Mouse (Mus musculus) spleen, adult 2 months (tissue): Measurements from ENCODE around the gene Zbtb1. TPM values are rescaled to one million over a fixed set of nuclear protein-coding genes. Genes with fewer than 3 reads are reported as not detected.

Experiments
- DNase-seq, 2 experiments: peaks; one replicate each; pipeline versions ENCODE4 v3.0.0 to v3.0.0-alpha.2; 2012 to 2021; ENCODE audit warnings: low spot score in 2 of 2, low read depth in 1 of 2
- H3K27ac ChIP-seq: fragments of 200-500 bp; 2 replicates; pipeline ENCODE4 v1.5.1; 2012; ENCODE audit warnings: low read length, inconsistent platforms; ENCODE audit not compliant: insufficient read depth
- H3K27me3 ChIP-seq: fragments of 200-500 bp; 2 replicates; pipeline ENCODE4 v1.6.1; 2012; ENCODE audit warnings: mild to moderate bottlenecking, moderate library complexity, low read length, inconsistent platforms; ENCODE audit not compliant: control insufficient read depth, insufficient read depth
- H3K36me3 ChIP-seq: fragments of 200-500 bp; 2 replicates; pipeline ENCODE4 v1.6.1; 2012; ENCODE audit warnings: mild to moderate bottlenecking, low read length, inconsistent platforms; ENCODE audit not compliant: control insufficient read depth, insufficient read depth
- H3K4me1 ChIP-seq: fragments of 200-500 bp; 2 replicates; pipeline ENCODE4 v1.6.1; 2011; ENCODE audit warnings: inconsistent platforms; ENCODE audit not compliant: control insufficient read depth, insufficient read depth, insufficient read length
- H3K4me3 ChIP-seq: fragments of 200-500 bp; 2 replicates; pipeline ENCODE4 v1.5.1; 2011; ENCODE audit warnings: mild to moderate bottlenecking, inconsistent platforms; ENCODE audit not compliant: insufficient read depth, insufficient read length; ENCODE audit errors: extremely low read depth
- CTCF ChIP-seq: fragments of 200-500 bp; IDR thresholded peaks from 2 replicates; pipeline ENCODE4 v1.5.1; 2011; ENCODE audit warnings: mild to moderate bottlenecking, inconsistent platforms; ENCODE audit not compliant: insufficient read depth, insufficient read length, insufficient replicate concordance; ENCODE audit errors: extremely low read depth
- POLR2A ChIP-seq: fragments of 200-500 bp; IDR thresholded peaks from 2 replicates; pipeline ENCODE4 v1.6.1; 2011; ENCODE audit warnings: low read depth, low read length, inconsistent platforms
- WGBS: fragments of 180-500 bp; shearing (Covaris S2); methylation state at CpG from one replicate; pipeline ENCODE4 v1.1.7; 2018; 5-methylcytosine and 5-hydroxymethylcytosine counted together
- polyA plus RNA-seq: library from polyadenylated mRNA; depleted of rRNA; stranded (reverse); fragments of >200 nt; gene quantifications from 2 replicates; pipeline ENCODE4 v1.2.3, GENCODE M21; 2012

Gene Zbtb1
- polyA plus RNA-seq, 1 experiment: 2.1 TPM

DNA sequence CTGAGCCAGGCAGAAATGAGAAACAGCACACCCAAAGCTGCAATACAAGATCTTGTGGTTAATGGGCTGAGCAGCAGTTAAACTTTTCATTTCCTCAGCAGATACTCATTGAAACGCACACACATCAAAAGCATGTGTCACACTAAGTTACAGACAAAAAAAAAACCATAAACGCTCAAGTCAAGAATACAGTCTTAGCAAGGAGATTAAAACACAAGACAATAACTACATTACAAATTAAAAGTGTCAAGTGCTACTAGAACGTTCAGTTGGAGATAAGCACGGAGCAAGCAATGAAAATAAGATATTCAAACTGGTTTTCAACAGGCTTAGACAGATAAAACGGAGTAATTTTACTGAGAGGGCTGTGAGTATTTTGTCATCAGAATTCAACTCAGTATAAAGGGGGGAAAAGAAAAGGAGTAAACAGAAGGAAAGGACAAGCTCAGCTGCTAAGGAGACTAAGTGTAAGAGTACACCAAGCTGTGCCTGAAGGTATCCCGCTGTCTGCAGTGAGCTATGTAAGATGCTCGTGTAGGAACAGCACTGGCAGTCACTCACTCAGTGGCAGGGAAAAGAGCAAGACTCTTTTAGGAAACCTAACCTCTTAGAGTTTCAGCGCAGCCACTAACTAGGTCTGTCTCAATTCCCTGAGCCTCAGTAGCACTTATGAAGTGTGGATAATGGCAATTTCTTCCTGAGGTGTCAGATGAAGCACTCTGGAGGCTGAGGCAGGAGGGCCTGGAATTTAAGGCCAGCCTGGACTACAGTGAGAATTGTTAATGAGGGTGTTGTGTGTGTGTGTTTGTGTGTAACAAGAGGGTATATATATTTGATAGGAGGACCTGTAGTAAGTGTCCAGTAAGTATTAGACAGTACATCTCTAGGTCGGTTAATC, 8.4 kb upstream of the Zbtb1 start:
- H3K27ac ChIP-seq: peak overlapping the region; percentile 78
- H3K27me3 ChIP-seq: no peaks in the 10 kb centered on the region
- 21% methylated on average over 9 of the region's 9 CpGs for WGBS
- no peak for DNase-seq
- H3K4me3 ChIP-seq: no peak overlapping the region; the same call in 1 of the 2 replicates
- peaks cover 13% of the 10 kb centered on the region; the same call in 1 of the 2 replicates for H3K4me1 ChIP-seq
- TF ChIP-seq CTCF (no peak), POLR2A (no peak)
- H3K36me3 ChIP-seq: no peaks in the 10 kb centered on the region

DNA sequence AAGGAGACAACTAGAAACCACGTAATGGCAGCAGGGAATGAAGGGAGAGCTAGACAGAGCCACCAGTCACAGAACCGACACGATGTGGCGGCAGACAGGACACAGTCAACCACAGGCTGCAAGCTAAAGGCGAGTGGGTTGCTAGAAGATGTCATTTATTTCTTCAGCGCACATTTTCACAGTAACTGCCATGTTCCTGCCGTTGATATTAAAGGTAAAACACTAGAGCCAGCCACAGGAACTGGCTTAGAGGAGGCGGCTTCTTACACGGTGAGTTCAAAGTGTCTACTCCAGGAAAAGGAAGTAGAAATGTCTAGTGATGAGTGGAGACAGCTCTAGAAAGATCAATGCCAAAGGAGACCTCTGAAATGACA, 7.8 kb upstream of the Zbtb1 start:
- H3K27ac ChIP-seq: peak overlapping the region; percentile 78
- H3K4me1 ChIP-seq: peaks cover 18% of the 10 kb centered on the region; the same call in 1 of the 2 replicates
- H3K36me3 ChIP-seq: no peaks in the 10 kb centered on the region
- no peak for DNase-seq
- TF ChIP-seq CTCF (no peak), POLR2A (no peak)
- H3K27me3 ChIP-seq: no peaks in the 10 kb centered on the region
- peak overlapping the region; percentile 27; the same call in 1 of the 2 replicates for H3K4me3 ChIP-seq
- 13% methylated on average over 9 of the region's 9 CpGs for WGBS

DNA sequence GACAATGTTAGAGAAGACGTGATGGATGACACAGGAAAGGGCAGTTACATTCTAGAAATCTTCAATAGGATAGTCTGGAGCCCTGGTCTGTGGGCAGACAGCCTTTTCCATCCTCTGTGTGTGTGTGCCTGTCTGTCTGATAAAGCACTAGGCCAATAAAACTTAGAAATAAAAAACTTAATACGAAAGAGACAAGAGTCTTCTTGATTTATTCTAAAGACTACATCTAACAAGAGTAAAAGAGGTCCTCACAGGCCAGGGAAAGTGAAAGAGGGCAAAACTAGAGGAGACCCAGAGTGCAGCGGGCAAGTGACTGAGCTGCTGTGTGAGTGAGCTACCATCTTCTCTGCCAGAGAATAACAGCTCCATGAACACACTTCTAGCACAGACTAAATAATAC, 3.8 kb upstream of the Zbtb1 start:
- TF ChIP-seq POLR2A (no peak), CTCF (no peak)
- Histone ChIP-seq H3K27ac (no peak overlapping the region; the same call in 1 of the 2 replicates), H3K4me3 (no peak overlapping the region), H3K4me1 (peaks cover 25% of the 10 kb centered on the region; the same call in 1 of the 2 replicates), H3K36me3 (no peaks in the 10 kb centered on the region), H3K27me3 (no peaks in the 10 kb centered on the region)
- DNase-seq: no peak
- 60% methylated on average over 3 of the region's 3 CpGs for WGBS

DNA sequence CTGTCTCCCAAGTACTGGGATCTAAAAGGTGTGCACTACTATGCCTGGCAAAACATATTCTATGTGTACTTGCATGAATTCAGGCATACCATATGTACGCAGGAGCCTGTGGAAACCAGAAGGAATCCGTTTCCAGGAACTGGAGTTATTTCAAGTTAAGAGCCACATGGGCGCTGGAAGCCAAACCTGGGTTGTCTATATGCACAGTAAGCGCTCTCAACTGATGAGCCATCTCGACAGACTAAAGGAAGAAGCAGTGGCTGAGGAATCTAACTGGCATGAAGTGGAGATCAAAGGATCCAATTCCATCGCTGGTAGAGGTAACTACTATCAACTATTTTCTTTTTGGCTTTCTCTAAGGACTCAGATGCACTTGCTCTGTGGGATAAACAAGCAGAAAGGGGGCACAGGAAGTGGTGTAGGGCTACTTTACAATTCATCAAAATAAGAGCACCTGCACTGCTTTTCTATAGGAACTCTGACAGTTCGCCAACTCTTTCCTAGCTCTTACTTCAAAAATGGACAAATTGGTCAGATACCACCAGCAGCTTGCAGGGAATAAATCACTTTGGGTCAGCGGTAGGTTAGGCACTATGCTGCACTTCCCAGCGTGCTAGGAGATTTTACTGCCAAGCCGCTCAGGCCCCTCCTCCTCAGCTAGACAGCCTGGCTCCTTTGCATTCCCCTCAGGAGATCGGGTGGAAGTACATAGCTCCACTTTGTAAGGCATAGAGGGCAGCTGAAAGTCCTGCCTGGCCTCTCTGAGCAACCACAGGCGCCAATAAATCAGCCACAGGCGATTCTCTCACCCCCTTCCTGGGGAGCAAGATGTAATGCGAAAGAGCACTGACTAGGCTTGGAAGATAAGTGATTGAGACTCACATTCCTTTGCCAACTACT, 2.7 kb upstream of the Zbtb1 start:
- H3K27ac ChIP-seq: peak overlapping the region; percentile 100
- no peaks in the 10 kb centered on the region for H3K27me3 ChIP-seq
- no peaks in the 10 kb centered on the region for H3K36me3 ChIP-seq
- 9% methylated on average over 14 of the region's 14 CpGs for WGBS
- H3K4me1 ChIP-seq: peaks cover 20% of the 10 kb centered on the region; the same call in 1 of the 2 replicates
- TF ChIP-seq POLR2A: no peak
- no peak for DNase-seq
- peak overlapping the region; percentile 32 for H3K4me3 ChIP-seq

DNA sequence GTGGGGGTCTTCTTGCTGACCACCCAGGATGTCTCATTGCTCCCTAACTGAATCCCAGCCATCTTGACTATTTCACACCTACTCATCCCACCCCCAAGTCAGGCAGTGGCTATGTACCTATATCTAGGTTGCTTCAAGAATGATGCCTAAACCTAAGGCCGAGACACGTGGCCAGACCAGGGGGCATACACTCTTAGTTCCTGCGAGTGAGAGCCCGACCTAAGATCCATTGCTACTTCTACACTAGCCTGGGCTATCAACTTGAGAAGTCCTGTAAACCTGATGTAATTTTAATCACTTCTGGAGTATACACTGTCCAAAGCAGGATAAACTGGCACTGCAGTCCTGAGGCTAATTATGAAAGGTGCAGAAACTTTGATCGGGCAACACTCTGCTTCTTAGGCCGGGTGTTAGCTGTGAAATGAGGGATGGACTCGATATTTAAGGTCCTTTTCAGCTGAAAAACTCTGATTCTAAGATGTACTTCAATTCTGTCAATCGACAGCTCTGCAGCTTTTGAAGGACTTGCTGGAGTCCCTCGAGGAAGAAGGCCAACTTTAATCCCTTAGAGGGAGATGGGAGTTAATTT, 1.8 kb upstream of the Zbtb1 start:
- WGBS: 5% methylated on average over 9 of the region's 9 CpGs

DNA sequence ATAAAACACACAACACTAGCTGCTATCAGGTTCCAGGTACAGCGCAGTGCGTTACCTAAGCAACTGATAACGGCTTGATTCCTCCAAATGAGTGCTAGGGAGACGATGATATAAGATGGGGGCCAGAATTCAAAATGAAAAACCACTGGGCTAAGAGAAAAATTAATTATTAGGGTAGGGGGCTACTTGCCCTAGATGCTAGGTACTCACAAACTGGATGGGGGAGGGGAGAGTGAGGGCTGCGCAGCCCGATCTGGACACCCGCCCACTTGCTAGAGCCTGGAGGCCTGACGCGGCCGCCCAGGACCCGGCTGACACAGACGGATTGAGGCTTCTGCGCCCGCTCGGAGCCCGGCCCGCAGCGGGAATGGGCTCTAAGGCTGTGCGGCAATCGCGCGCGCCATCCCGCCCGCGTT, 1.3 kb upstream of the Zbtb1 start:
- Histone ChIP-seq H3K4me1 (peaks cover 22% of the 10 kb centered on the region; the same call in 1 of the 2 replicates), H3K27me3 (no peaks in the 10 kb centered on the region), H3K27ac (peak overlapping the region; percentile 100), H3K4me3 (peak overlapping the region; percentile 100), H3K36me3 (no peaks in the 10 kb centered on the region)
- TF ChIP-seq POLR2A: no peak
- no peak for TF ChIP-seq CTCF
- 2% methylated on average over 26 of the region's 26 CpGs for WGBS
- DNase-seq: no peak

More for the DNA sequence above, 1.8 kb upstream of the Zbtb1 start:
- H3K27me3 ChIP-seq: no peaks in the 10 kb centered on the region
- H3K27ac ChIP-seq: peak overlapping the region; percentile 100
- peaks cover 22% of the 10 kb centered on the region; the same call in 1 of the 2 replicates for H3K4me1 ChIP-seq
- TF ChIP-seq CTCF (no peak), POLR2A (no peak)
- DNase-seq: no peak
- peak overlapping the region; percentile 100 for H3K4me3 ChIP-seq
- no peaks in the 10 kb centered on the region for H3K36me3 ChIP-seq
